Mouse (Mus musculus) gastrocnemius, adult 2 months (tissue): ENCODE measurements at regions not wholly inside any gene's neighbourhood (a gene's known extent, or its start where the extent isn't known, plus 50 kb on each side); places are given as distances from the start of the nearest gene placed in this dataset.

Experiments used
- DNase-seq: peaks from one replicate; pipeline ENCODE4 v3.0.0; 2022
- H3K27ac ChIP-seq: fragments of 200-600 bp; 2 replicates; pipeline ENCODE4 v1.8.1; 2022; ENCODE audit warnings: mild to moderate bottlenecking
- H3K4me3 ChIP-seq: fragments of 200-600 bp; 2 replicates; pipeline ENCODE4 v1.8.1; 2022; ENCODE audit warnings: mild to moderate bottlenecking, moderate library complexity
- CTCF ChIP-seq: fragments of 200-600 bp; IDR thresholded peaks from 2 replicates; pipeline ENCODE4 v1.8.1; 2022; ENCODE audit warnings: antibody characterized with exemption, mild to moderate bottlenecking, moderate library complexity
- intact Hi-C: fragments of 180-260 bp; cut with DNase I; formaldehyde crosslinking; loops from one replicate; pipeline ENCODE4 v1.15.1; 2025

GRCm38 (mm10) chr5:43050961-43051517 lies 181.9 kb upstream of the Cpeb2 start:
- intact Hi-C loops: no loop called here
- DNase-seq: no peak
- no peak for TF ChIP-seq CTCF
- Histone ChIP-seq H3K4me3 (no peak overlapping the region), H3K27ac (no peak overlapping the region)

DNA sequence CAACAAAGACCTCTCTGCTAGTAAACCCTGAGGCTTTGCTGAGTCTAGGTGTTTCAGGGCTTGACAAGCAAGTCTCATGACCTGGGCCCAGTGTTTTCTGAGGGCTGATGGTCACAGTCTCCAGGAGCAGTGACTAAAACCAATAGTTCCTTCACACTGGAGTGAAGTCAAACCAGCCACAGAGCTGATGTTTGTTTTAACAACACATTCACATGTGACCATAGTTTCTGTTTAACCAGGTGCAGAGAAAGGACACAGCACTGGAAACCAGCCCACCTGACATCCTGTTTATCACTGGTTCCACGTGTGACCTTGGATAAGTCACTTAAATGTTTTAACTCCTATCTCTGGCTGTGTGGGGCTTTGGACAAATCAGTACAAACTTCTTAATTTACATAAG lies 180.3 kb upstream of the Cpeb2 start:
- no peak overlapping the region for H3K27ac ChIP-seq
- no peak for DNase-seq
- intact Hi-C loops: no loop called here

GRCm38 (mm10) chr5:43054586-43054985 lies 178.4 kb upstream of the Cpeb2 start:
- TF ChIP-seq CTCF: no peak
- H3K4me3 ChIP-seq: no peak overlapping the region
- intact Hi-C loops: no loop called here
- no peak overlapping the region for H3K27ac ChIP-seq
- DNase-seq: no peak

More for the DNA sequence above, 180.3 kb upstream of the Cpeb2 start:
- no peak for TF ChIP-seq CTCF
- H3K4me3 ChIP-seq: no peak overlapping the region

GRCm38 (mm10) chr5:43055111-43055710 lies 177.8 kb upstream of the Cpeb2 start:
- DNase-seq: no peak
- TF ChIP-seq CTCF: no peak
- H3K4me3 ChIP-seq: no peak overlapping the region
- no peak overlapping the region for H3K27ac ChIP-seq
- intact Hi-C loops: no loop called here

DNA sequence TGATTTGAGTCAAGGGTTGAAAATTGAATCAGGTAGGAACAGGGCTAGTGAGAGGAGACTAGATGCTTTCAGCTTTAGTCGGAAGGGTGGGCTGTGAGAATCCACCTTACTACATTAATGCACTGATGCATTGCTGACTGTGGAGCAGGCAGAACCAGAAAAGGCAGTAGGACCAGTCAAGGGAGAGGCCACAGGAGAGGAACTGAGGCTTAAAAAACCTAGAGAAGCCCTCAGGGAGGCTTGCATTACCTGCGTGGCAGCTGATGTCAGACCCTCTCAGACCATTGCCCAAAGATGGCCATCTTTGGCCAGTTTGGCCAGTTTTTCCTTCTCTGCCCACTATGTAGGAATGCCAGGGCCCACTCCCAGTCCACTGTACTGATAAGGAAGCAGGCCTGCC lies 176.5 kb upstream of the Cpeb2 start:
- intact Hi-C loops: no loop called here
- no peak for DNase-seq
- no peak overlapping the region for H3K4me3 ChIP-seq
- no peak overlapping the region for H3K27ac ChIP-seq
- no peak for TF ChIP-seq CTCF

- intact Hi-C loops: no loop called here
- no peak for DNase-seq
- H3K27ac ChIP-seq: no peak overlapping the region
- TF ChIP-seq CTCF: no peak
- H3K4me3 ChIP-seq: no peak overlapping the region
These were observed 171.7 kb upstream of the Cpeb2 start for GRCm38 (mm10) chr5:43061243-43061642.

- H3K4me3 ChIP-seq: no peak overlapping the region
- no peak overlapping the region for H3K27ac ChIP-seq
- DNase-seq: no peak
- intact Hi-C loops: no loop called here
- TF ChIP-seq CTCF: no peak
These were observed 171.1 kb upstream of the Cpeb2 start for GRCm38 (mm10) chr5:43061797-43062391.

DNA sequence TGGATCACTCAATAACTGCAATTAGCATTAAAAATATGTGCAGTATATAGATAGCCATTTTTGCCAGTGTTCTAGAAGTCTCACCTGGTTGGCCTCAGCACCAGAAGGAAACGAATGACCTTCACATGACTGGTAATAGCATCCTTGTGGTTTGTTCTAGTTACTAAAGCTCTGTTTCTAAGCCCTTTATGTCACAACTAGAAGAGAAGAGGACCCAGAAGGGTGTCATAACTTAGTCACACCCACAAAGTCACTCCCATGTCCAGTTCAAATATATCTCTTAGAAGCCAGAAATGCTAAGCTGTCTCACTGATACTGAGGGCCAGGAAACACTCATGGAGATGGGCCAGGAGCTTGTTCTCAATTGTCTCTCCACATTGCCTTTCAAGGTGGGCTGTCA lies 170.5 kb upstream of the Cpeb2 start:
- TF ChIP-seq CTCF: no peak
- intact Hi-C loops: no loop called here
- no peak for DNase-seq
- no peak overlapping the region for H3K27ac ChIP-seq
- no peak overlapping the region for H3K4me3 ChIP-seq

- intact Hi-C loops: no loop called here
- no peak for DNase-seq
- H3K4me3 ChIP-seq: no peak overlapping the region
- no peak overlapping the region for H3K27ac ChIP-seq
- no peak for TF ChIP-seq CTCF
These were observed 169.6 kb upstream of the Cpeb2 start for GRCm38 (mm10) chr5:43063386-43063785.

- Histone ChIP-seq H3K4me3 (no peak overlapping the region), H3K27ac (no peak overlapping the region)
- intact Hi-C loops: no loop called here
- no peak for TF ChIP-seq CTCF
- no peak for DNase-seq
These were observed 161.4 kb upstream of the Cpeb2 start for GRCm38 (mm10) chr5:43071541-43071940.

DNA sequence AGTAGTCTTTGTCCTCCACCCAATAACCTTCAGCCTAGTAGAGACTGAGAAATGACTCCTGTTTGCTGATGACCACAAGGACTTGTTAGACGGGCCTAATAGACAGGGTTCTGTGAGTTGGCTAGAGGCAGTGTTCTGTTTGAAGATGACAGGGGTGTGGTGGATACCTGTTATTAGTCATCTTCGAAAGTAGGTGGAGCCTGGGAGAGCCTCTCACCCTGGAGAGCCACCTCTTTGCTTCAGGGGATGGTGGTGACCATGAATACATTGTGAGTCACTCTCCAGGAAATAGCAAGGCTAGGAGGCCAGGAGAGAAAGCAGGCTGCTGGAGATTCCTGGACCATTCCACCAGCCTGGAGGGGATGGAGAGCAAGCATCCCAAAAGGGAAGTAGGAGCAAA lies 160.6 kb upstream of the Cpeb2 start:
- intact Hi-C loops: no loop called here

GRCm38 (mm10) chr5:43074536-43074935 lies 158.4 kb upstream of the Cpeb2 start:
- no peak for DNase-seq
- no peak for TF ChIP-seq CTCF
- Histone ChIP-seq H3K27ac (no peak overlapping the region), H3K4me3 (no peak overlapping the region)
- intact Hi-C loops: no loop called here

More for the DNA sequence above, 160.6 kb upstream of the Cpeb2 start:
- TF ChIP-seq CTCF: no peak
- DNase-seq: no peak
- no peak overlapping the region for H3K4me3 ChIP-seq
- no peak overlapping the region for H3K27ac ChIP-seq

GRCm38 (mm10) chr5:43080252-43080651 lies 152.7 kb upstream of the Cpeb2 start:
- TF ChIP-seq CTCF: no peak
- H3K27ac ChIP-seq: no peak overlapping the region
- DNase-seq: no peak
- H3K4me3 ChIP-seq: no peak overlapping the region
- intact Hi-C loops: no loop called here
